Mouse (Mus musculus): ENCODE results near the gene Ccn2. TPM values are rescaled to one million over a fixed set of nuclear protein-coding genes. Genes with fewer than 3 reads are reported as not detected.
A peak's percentile ranks its signal among the peaks of the same experiment; 100 is the strongest.

Gene Ccn2
- total RNA-seq, 1 experiment from 2014 or later, result not detected

GRCm38 (mm10) chr10:24635884-24636283, 40.6 kb downstream of the Ccn2 start:
- no peak for ATAC-seq (replicated peaks; ENCODE audit: insufficient number of reproducible peaks, low FRiP score, low TSS enrichment, poor library complexity, severe bottlenecking)

- ATAC-seq (replicated peaks; ENCODE audit: insufficient number of reproducible peaks, low FRiP score, low TSS enrichment, poor library complexity, severe bottlenecking), result no peak
Observed at GRCm38 (mm10) chr10:24636986-24637385, 41.7 kb downstream of the Ccn2 start.

GRCm38 (mm10) chr10:24638306-24639070, 43.2 kb downstream of the Ccn2 start:
- no peak for ATAC-seq (replicated peaks; ENCODE audit: insufficient number of reproducible peaks, low FRiP score, low TSS enrichment, poor library complexity, severe bottlenecking)

GRCm38 (mm10) chr10:24639596-24639995, 44.4 kb downstream of the Ccn2 start:
- no peak for ATAC-seq (replicated peaks; ENCODE audit: insufficient number of reproducible peaks, low FRiP score, low TSS enrichment, poor library complexity, severe bottlenecking)

DNA sequence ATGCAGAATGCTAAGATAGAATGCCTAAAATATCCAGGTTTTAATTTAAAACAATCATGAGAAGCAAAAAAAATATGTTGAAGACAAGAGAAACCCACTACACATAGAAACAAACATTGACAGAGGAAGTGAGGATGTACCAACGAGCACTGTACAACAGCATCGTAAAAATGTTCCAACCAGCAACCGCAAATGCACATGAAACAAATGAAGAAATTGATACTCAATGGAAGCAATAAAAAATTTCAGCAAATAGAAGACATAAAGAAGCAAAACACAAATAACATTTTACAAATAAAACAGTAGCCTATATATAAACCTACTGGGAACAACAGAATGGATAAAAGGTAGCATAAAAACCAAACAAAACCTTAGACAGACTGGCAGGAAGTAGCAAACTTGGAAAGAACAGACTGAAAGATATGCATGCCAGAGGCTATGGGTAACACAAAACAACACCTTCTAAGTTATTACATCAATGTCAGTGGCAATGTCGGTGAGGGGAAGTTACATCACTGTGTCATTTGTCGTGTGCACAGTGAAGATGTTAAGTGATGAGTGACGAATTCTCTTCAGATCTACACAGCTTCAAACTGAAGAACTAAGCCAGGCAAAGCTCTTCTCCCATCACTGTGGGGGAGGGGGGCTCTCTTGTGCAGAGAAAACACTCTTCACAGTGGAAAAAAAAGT, 45.1 kb downstream of the Ccn2 start:
- ATAC-seq (replicated peaks; ENCODE audit: insufficient number of reproducible peaks, low FRiP score, low TSS enrichment, poor library complexity, severe bottlenecking), result no peak

GRCm38 (mm10) chr10:24641416-24642140, 46.3 kb downstream of the Ccn2 start:
- no peak for ATAC-seq (replicated peaks; ENCODE audit: insufficient number of reproducible peaks, low FRiP score, low TSS enrichment, poor library complexity, severe bottlenecking)

GRCm38 (mm10) chr10:24642796-24643580, 47.7 kb downstream of the Ccn2 start:
- peak; percentile 55 for ATAC-seq (replicated peaks; ENCODE audit: insufficient number of reproducible peaks, low FRiP score, low TSS enrichment, poor library complexity, severe bottlenecking)

GRCm38 (mm10) chr10:24645169-24645568, 49.9 kb downstream of the Ccn2 start:
- ATAC-seq (replicated peaks; ENCODE audit: insufficient number of reproducible peaks, low FRiP score, low TSS enrichment, poor library complexity, severe bottlenecking), result no peak

Other genes starting within 250 kb of the Ccn2 start
- 7.9 to 13.7 TPM (median 10.3 TPM) in 3 replicates for gene Enpp1, start 116.7 kb downstream of the Ccn2 start, total RNA-seq (2017)
- gene Enpp3, start 247.4 kb downstream of the Ccn2 start, total RNA-seq (2017), result not detected in 3 replicates

Data from monocyte, adult 5-6 weeks (primary cell).